Mouse (Mus musculus): Measurements from ENCODE around the gene Sf3a2.

Sf3a2 gene

DNA sequence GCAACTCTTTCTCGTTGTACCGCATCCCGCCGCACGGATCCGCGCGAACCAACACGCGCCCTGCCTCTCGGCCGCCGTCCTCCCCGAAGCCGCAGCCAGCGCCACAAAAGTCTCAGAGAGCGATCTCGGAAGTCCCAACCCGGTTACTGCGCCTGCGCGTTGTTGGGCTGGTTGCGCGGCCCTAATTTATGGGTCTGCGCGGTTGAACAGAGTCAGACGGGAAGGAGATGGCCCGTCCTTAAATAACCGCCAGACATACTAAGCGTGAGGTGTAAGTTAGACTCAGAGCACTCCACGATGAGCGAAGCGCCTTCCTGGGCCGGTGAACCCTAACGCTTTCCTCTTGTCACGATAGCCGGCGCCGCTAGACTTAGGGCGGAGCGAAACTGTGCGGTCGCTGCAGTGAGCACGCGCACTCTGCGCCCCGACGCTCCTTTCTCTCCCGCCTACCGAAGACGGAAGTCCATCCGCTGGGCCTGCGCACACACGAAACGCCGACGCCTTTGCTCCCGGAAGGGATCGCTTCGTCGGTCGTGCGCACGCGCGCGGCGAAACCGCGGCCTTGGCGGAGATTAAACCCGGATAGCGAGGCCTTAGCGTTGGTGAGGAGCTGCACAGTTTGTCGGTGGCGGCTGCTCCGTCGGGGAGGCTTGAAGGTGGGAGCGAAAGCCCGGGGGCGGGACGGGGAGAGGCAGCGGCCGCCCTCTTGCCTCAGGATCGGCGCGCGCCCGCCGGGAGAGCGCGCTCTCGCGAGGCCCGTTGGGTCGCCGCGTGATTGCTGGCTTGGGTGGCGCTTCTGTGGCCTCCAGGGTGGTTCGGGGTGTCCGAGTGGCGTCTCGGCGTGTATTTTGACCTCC is at the start of gene Sf3a2, which contains the start of gene Plekhj1:
Gene Sf3a2 (plus strand): TSS at position 49 of the 857 bp plus-strand sequence.
Gene Plekhj1 (minus strand): TSS at position 477 of the 857 bp plus-strand sequence.
- DNase-seq (ENCODE audit: low read depth, low spot score): peak; percentile 95

DNA sequence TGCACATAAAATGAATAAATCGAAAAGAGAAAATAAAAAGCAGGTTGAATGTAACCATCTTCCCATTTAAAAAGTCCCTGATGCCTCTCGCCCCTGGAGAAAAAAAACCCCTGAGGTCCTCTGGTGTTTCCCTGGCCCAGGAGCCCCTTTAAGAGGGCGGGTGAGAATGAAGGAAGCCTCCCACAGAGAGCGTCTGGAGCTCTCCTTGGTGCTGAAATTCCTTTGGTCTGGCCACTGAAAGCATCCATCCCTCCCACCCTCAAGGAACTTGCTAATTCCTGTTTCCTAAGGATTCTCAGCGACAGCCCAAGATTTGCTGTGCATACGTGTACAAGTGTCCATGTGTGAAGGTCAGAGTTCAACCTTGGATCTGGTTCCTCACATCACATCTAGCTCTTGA is 49.4 kb upstream of the Sf3a2 start:
- DNase-seq (ENCODE audit: low read depth, low spot score): no peak

DNA sequence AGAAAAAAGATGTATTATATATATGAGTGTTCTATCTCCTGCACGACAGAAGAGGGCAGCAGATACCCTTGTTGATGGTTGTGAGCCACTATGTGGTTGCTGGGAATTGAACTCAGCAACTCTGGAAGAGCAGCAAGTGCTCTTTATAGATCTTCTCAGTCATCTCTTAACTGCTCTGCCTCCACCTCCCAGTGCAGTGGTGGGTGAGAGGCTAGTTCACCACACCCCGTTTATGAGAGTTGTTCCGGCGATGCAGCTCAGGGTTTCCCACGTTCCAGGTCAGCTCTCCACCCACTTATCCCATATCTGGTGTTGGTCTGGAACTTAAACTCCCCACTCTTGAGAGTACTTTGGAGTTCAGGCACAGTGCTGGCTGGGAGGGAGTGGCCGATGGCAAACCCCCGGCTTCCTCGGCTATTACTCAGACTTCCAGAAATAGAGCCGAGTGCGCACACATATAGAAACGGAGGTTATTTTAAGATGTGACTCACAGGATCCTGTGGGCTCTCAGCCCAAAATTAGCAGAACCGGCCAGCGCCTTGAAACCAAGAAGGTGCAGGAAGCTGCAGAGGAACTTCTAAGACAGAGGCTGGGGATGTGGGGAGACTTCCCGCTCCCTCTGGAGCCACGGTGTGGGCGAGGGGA is 46.7 kb upstream of the Sf3a2 start:
- DNase-seq (ENCODE audit: low read depth, low spot score): no peak

DNA sequence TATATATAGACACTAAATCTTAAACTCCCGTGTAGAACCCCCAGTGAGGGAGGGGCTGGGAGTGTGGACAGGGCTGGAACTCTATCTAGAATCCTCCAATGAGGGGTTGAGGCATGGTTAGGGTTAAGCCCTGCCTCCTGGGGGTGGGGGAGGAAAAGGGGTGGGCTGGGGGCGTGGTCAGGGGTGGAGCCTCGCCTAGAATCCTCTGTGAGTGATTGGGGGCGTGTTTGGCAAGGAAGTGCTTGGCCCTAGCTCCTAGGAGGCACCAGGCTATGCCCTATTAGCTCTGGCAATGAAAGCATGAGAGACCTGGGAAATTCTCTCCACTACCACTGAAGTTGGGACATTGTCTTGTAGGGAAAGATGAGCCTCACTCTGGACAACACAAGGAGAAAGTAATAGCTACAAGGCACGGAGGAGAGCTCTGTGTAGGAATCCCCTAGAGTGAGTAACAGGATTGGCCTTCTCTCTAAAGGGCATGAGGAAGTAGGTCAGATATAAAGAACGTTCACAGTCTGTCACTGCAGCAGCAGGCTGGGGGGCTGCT is 45.8 kb upstream of the Sf3a2 start:
- no peak for DNase-seq (ENCODE audit: low read depth, low spot score)

DNA sequence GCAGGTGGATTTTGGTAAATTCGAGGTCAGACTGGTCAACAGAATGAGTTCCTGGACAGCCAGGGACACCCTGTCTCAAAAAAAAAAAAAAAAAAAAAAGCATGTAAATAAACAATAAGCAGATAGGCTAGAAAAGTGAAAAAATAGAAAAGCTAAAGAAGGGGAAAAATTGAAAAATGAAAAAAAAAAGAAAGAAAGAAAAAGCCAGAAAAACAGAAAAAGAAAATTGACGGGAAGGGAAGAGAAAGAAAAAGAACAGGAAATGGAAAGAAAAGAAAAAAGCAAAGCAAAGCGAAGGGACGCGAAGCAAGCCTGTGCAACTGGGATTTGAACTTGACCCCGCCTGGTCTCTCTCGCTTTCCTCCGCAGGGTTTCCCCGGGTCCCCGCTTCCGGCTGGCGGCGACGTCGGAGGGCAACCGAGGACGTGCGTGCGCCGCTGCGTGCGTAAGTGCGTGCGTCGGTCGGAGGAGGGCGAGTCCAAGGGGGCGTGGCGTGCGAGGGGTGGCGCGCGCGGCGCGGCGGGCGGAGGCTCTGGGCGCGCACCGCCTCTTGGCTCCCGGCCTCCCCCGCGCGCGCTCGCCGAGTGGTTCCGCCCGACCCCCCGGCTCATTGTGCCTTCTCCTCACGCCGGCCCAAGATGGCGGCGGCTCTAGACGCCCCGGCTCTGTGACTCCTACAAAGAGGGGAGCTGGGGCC is 43.3 kb upstream of the Sf3a2 start, which contains the start of gene Dot1l:
Gene Dot1l (plus strand): TSS at position 613 of the 697 bp plus-strand sequence.
- DNase-seq (ENCODE audit: low read depth, low spot score): peak; percentile 93

DNA sequence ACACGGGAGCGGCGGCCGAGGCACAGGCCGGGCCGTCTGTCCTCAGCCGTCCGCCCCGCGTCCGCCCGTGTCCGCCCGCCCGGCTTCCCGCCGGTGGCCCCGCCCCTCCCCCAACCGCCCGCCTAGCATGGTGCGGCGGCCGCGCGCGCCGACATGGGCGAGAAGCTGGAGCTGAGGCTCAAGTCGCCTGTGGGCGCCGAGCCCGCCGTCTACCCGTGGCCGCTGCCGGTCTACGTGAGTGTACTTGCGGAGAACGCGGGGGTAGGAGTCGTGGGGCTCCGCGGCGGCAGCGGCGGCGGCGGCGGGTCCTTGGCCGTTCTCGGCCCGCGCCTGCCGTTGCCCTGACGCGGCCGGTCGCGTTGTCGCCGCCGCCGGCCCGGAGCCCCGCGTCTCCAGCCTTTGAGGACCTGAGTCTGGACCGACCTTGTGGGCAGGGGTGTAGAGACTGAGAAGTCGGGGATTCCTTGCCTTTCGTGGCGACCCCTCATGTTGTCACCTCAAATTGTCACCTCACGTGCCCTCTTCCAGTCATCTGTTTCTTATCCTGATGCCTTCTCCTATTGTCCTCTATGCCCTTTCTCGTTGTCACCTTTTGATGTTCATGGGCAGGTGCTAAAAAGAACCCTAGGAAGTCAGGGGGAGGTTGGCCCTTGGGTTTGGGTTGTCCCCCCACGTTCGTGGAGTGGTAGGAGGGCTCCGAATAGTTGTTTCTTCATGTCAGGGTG is 42.5 kb upstream of the Sf3a2 start:
- no peak for DNase-seq (ENCODE audit: low read depth, low spot score)

DNA sequence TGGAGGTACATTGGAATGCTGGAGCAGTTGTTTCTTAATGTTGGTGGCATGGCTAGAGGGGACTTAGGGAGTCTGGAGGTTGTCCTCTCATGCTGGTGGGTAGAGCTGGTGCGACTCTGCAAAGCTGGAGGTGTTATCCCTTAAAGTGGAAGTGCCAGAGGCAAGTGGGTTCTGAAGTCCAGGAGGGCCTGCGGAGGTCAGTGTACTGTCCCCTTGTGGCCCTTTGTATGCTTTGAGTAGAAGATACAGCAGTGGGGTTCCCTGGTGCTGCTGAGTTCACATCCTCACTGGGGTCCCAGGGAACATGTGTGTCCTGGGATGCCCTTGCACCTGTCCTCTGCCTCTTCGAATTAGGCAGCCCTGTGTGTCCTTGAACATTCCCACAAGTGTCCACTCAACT is 41.9 kb upstream of the Sf3a2 start:
- DNase-seq (ENCODE audit: low read depth, low spot score): no peak

DNA sequence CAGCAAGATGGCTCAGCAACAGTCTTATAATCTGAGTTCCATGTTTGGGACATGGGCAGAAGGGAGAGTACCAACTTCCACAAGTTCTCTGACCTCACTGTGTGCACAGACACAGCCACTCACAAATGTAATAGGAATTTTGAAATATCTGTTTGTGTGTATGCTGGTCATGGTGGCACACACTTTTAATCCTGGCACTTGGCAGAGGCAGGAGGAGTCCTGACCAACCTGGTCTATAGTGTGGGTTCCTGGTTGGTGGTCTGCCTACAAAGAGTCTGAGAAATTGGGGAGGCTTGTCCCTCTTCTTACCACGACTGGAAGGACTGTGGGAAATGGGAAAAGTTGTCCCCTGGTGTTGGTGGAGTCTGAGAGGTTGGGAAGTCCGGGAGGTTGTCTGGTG is 41.5 kb upstream of the Sf3a2 start:
- no peak for DNase-seq (ENCODE audit: low read depth, low spot score)

DNA sequence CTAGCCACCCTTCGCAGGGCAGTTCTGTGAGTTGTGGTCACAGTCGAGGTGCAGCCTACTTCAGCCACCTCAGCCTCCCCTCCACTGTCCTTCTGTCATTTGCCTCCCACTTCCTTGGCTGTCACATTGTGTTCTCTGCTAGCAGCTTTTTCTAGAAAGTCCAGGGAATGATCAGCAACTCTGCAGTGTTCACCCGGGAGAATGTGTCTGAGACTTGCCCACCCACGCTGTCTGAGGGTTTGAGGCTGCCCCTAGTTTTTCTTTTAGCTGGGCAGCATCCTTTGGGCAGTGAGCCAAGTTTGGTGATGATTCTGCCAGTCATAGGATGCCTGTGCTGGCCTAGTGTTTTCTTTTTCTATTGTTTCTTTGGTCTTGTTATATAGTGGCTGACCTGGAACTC is 41.0 kb upstream of the Sf3a2 start:
- no peak for DNase-seq (ENCODE audit: low read depth, low spot score)

DNA sequence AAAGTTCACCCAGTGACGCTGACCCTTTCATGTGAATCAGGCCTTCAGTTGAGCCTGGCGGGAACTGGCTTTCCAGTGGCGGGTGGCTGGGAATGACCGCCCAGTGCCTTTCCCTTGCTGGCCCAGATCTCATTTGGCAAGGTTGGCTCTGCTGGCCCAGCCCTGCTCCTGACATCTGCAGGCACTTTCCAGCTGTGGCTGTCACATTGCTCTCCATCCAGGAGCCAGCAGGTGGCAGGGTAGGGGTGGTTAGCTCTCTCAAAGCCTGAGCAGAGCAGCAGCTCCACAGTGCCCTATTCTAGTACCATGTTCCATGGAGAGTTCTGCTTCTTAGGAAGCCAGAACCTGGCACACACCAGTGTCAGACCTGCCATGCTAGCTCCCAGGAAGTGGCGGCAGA is 40.3 kb upstream of the Sf3a2 start:
- DNase-seq (ENCODE audit: low read depth, low spot score): no peak

DNA sequence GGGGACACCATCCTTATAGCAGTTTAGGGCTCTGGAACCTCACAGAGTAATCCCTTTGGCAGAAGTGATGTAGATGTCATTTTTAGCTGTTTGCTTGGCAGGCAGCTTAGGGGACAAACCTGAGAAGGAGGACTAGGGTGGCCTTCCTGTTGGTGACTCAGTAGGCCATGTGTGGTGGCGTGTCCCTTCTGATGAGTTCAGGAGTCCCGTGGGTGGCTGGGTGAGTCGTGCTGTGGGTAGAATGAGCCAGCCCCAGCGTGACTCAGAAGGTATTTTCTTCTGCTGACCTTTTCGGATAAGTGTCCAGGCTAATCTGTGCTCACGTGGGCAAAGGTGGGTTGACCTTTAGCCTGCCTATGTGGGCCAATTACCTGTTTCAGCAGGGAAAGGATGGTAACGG is 39.3 kb upstream of the Sf3a2 start:
- no peak for DNase-seq (ENCODE audit: low read depth, low spot score)

DNA sequence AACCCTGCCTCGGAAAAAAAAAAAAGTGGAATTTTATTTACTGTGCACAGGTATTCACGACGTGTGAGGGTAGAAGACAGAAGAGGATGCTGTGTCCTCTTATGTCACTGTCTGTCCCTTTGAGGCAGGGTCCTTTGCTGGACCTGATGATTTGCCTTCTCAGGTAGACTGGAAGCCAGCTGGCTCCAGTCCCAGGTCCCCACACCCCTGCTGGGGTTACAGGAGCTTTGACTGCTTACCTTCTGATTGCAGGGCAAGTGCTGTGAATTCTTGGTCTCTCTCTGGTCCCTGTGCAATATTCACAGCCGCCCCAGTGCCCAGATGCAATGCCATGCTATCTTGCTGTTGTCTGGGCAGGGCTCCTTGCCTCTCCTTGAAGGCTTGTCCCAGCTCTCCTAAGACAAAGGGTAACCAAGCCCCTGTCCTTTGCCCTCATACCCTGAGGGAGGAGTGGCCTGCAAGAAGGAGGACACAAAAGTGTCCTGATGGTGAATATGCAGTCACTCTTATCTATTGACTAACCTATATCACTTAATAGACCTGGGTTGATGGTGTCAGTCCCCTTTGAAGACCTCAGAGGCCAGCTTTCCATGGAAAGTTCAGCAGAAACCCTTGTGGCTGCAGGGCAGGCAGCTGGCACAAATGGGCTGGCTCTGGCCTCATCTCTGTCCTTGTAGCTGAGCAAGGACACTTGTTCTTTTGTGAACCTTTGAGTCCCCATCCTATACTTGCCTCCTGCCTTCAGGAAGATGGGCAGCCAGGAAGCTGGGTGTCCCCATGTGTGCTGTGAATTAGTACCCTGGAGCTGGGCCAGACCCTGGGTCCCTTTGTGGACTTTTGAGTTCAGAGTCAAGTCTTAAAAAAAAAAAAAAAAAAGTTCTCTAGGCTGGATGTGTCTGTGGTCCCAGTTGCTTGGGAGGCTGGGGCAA is 37.1 kb upstream of the Sf3a2 start:
- no peak for DNase-seq (ENCODE audit: low read depth, low spot score)

DNA sequence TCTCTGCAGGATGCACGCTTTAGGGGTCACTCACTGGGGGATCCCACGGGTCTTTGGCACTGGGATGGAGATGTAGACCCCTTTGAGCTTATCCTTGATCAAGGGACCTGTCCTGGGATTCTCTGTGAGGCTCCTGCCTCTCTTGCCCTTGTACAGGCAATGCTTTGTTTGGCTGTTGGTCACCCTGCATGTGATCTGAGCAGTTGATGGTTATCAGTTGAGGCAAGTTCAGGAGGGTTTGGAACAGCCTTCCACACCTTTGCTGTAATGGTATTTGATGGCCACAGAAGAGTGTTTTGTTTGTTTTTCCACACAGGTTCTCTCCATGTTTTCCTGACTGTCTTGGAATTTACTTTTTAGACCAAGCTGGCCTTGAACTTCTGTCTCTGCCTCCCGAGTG is 36.2 kb upstream of the Sf3a2 start:
- no peak for DNase-seq (ENCODE audit: low read depth, low spot score)

DNA sequence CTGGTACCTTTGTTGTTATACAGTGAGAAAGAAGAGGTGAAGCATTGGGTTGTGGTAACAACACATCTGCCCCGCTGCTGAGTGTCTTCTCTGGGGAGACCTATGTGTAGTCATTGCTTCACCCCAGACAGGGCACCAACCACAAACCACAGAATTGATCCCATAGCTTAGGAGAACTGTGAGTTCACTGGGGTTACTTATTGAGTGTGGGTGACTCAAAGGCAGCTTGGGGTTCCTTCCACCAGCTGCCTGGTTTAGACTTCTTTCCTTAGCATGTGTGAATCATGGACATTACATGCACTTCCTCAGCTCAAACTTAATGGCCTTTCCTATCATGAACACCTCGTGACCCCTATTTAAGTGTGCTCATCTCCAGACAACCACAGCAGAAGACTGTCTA is 34.5 kb upstream of the Sf3a2 start:
- no peak for DNase-seq (ENCODE audit: low read depth, low spot score)

DNA sequence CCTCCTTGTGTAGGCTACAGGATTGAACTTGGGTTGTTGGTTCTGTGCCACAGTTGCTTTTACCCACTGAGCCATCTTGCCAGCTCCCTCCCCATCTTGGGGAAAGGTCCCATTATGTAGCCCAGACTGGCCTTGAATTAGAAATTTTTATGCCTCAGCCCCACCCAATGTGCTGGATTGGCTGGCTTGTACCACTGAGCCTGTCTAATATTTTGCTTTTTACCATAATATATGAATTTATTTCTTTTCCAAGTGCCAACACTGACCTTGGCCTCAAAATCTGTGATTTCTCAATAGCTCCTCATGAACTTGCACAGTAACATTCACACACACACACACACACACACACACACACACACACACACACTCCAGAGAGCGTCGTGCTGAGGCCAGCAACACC is 32.3 kb upstream of the Sf3a2 start:
- DNase-seq (ENCODE audit: low read depth, low spot score): no peak

DNA sequence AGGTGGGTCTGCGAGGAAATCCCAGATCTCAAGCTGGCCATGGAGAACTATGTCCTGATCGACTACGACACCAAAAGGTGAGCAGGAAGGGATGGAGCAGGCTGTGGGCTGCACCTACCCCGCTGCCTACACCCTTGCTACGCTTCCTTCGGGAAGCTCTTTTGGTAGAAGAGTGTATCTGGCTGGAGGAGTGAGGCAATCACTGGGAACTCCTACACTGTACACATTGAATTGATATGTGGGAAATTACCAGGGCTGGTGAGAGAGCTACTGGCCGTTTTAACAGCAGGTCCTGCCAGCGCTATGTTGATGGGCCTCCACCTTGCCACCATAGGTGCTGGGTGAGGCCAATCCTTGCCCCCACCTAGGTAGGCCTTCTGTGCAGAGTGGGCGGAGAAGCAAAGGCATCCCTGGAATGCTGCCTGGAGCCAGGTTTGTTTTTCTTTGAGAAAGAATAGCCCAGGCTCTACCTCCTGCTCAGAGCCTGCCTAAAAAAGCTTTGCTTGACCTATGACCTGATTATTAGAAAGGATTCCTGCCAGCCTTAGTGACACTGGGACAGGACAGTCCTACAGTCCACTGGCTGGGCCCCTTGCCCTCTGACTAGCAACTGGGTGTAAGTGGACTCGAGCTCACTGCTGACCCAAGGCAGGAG is 31.7 kb upstream of the Sf3a2 start:
- DNase-seq (ENCODE audit: low read depth, low spot score): no peak

DNA sequence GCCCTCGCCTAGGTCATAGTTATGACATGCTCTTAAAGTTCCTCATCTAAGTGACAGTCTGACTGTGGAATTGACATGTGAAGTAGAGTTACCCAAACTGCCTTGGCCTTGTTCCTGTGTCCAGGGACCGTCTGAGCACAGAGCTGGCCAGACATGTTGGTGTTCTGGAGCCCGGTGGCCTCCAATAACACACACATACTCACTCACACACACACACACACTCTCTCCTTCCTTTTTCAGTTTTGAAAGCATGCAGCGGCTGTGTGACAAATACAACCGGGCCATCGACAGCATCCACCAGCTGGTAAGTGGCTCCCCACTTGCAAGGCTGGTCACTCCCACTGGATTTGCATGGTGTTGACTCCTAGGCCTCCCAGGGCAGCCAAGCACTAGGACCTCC is 29.6 kb upstream of the Sf3a2 start:
- DNase-seq (ENCODE audit: low read depth, low spot score): no peak

DNA sequence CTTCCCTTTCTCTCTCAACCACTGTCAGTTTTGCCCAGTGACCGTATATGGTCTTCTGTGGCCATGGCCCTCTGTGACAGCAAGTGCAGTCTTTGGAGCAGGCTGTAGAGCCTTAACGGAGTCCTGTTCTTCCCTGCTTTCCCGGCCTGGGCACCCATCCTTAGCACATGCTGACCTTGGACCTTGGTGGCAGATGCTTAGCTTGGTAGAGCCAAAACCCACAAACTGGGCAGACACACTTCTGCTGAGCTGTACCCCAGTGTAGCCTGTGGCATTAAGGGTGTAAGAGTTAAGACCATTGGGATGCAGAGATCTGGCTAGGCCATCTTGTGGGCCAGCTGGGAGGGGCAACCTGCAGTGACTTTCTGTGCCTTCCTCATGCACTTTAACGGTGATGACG is 24.2 kb upstream of the Sf3a2 start:
- DNase-seq (ENCODE audit: low read depth, low spot score): no peak

DNA sequence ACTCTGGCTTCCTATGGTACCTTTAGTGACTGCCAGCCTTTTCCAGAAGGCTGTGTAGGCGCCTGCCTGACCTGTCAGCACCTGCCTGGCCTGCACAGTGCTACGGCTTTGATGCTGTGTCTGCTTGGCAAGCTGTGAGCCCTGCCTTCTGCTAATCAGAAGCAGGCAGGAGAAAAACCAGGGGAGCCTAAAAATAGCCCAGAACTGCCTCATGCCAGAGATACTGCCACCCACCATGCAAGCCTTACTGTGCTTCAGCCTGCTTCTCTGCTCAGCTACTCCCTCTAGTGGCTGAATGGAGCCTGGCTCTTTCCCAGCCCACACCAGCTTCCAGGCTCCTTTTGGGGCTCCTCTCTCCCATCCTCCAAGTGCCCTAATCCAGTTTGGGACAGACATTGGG is 23.4 kb upstream of the Sf3a2 start:
- DNase-seq (ENCODE audit: low read depth, low spot score): peak; percentile 61

DNA sequence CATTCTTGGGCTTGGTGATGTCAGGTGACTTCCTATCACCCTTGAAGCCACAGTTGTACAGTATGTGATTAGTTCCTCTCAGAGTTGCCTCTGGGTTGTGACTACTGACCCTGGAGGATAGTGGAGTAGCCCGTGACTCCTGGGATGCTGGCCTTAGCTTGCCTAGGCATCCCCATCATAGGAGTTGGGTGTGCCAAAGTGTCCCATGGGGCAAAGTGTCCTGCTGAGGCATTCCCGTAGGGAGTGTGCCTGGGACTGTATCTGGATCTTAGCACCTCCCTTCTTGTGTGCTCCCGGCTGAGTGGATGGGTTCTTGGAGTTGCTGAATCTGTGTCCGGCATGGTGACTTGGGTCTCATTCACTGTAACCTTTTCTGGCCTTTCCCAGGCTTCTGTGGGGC is 23.0 kb upstream of the Sf3a2 start:
- DNase-seq (ENCODE audit: low read depth, low spot score): no peak

Data from c-Kit-negative CD71-positive TER-119-positive erythroid progenitor cells, embryonic 14.5 days (primary cell).